15 mouse cellular contexts compared by ENCODE assay signal in the genomic region with DNA sequence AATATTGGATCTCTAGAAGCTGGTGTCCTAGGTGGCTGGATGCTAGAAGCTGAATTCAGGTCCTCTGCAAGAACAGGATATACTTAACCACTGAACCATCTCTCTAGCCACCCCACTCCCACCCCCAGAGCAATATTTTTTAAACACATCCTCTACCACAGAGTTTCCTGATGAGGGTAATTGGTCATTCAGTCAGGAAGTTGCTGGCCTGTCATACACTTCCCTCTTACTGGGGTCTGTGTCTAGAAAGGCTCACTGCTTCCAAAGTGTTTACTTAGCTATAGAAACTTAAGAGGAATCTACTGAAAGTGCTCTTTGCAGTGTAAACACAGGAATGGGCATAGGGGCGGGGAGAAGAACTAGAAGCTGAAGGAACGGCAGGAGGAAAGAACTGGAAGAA. TPM values are rescaled to one million over a fixed set of nuclear protein-coding genes. Genes with fewer than 3 reads are reported as not detected.
DNase-seq lines count a peak whose midpoint lies in the region; ATAC-seq and TF ChIP-seq lines count a peak whose summit lies in the region.
"Had no signal": no experiment of that assay in that cellular context is flagged by ENCODE, and none has a peak within 500 bp of the region (broad histone marks: within the 10 kb centered on the region; RNA-seq: fewer than 3 reads in every experiment).

No protein-coding gene starts in this region.

- H3K9me3 ChIP-seq in hindbrain, embryonic 10.5 days, result no peaks in the 10 kb centered on the region
- H3K9me3 ChIP-seq: limb, embryonic 15.5 days; neural tube, embryonic 13.5 days had no signal

- H3K27ac ChIP-seq in gastrocnemius, adult 2 months, result 0 out of 2 replicates have a peak overlapping the region, but pooled peaks have one; percentile 10
- no peak overlapping the region for H3K27ac ChIP-seq in testis, adult 2 months (ENCODE audit: control insufficient read depth, insufficient read depth, low read depth, low read length)
- H3K27ac ChIP-seq in hindbrain, embryonic 10.5 days, result no peak overlapping the region
- H3K27ac ChIP-seq: limb, embryonic 15.5 days; neural tube, embryonic 13.5 days had no signal

- H3K36me3 ChIP-seq in testis, adult 2 months (ENCODE audit: control insufficient read depth, insufficient read depth, low read length), result no peaks in the 10 kb centered on the region
- H3K36me3 ChIP-seq in hindbrain, embryonic 10.5 days, result no peaks in the 10 kb centered on the region
- H3K36me3 ChIP-seq: limb, embryonic 15.5 days; neural tube, embryonic 13.5 days had no signal

- intact Hi-C loops in gastrocnemius, adult 2 months (cut with DNase I), result no loop called here
- intact Hi-C loops in gastrocnemius, postnatal 14 days (cut with DNase I; ENCODE audit: low total_unique reads), result no loop called here
- intact Hi-C loops in left cerebral cortex, postnatal 25 days (cut with DNase I), result no loop called here

- no peak for TF ChIP-seq CTCF in gastrocnemius, adult 2 months (IDR thresholded peaks at IDR 0.05)
- TF ChIP-seq CTCF in testis, adult 2 months (IDR thresholded peaks at IDR 0.05; ENCODE audit: control insufficient read depth, insufficient read depth, insufficient replicate concordance, low read depth, low read length), result no peak

- 58% methylated on average over 2 of the region's 2 CpGs for WGBS in hindbrain, embryonic 10.5 days

- no peak for DNase-seq in gastrocnemius, adult 2 months
- no peak for DNase-seq in gastrocnemius, postnatal 25 days
- DNase-seq in testis, postnatal 10 days (ENCODE audit: low spot score), result no peak
- no peak for DNase-seq in hindbrain, embryonic 10.5 days (ENCODE audit: low spot score)
- no peak for DNase-seq in gastrocnemius, postnatal 14 days
- no peak for DNase-seq in left cerebral cortex, postnatal 25 days (ENCODE audit: low spot score in 2 of 2)
- DNase-seq: cerebellum, postnatal 10 days; heart, postnatal 36 days; kidney, postnatal 10 days; midbrain, embryonic 14.5 days; thymus, adult 18-20 months had no signal

- no peak overlapping the region for H3K4me3 ChIP-seq in gastrocnemius, adult 2 months
- H3K4me3 ChIP-seq in testis, adult 2 months (ENCODE audit: control insufficient read depth, low read depth, low read length), result peak overlapping the region; percentile 3; the same call in 1 of the 2 replicates
- H3K4me3 ChIP-seq in hindbrain, embryonic 10.5 days, result no peak overlapping the region
- H3K4me3 ChIP-seq: limb, embryonic 15.5 days; neural tube, embryonic 13.5 days had no signal

- no peaks in the 10 kb centered on the region for H3K4me1 ChIP-seq in testis, adult 2 months (ENCODE audit: control insufficient read depth, insufficient read depth, low read length)
- peaks cover 11% of the 10 kb centered on the region for H3K4me1 ChIP-seq in hindbrain, embryonic 10.5 days (replicated peaks)
- H3K4me1 ChIP-seq: neural tube, embryonic 13.5 days had no signal

- no peak for TF ChIP-seq POLR2A in testis, adult 2 months (IDR thresholded peaks at IDR 0.05; ENCODE audit: control insufficient read depth, low read depth, low read length)

- no peaks in the 10 kb centered on the region for H3K27me3 ChIP-seq in testis, adult 2 months (ENCODE audit: control insufficient read depth, insufficient read depth, low read length)
- H3K27me3 ChIP-seq in hindbrain, embryonic 10.5 days (ENCODE audit: insufficient read depth, poor library complexity, severe bottlenecking), result no peaks in the 10 kb centered on the region
- H3K27me3 ChIP-seq: limb, embryonic 15.5 days; neural tube, embryonic 13.5 days had no signal

- peak; percentile 47 for ATAC-seq in megakaryocyte, adult 5-6 weeks (ENCODE audit: poor library complexity, severe bottlenecking)

RNA-seq across cellular contexts. Expression of gene Myo1e, which starts 30.4 kb away (rescaled TPM):
- total RNA-seq in gastrocnemius, adult 2 months (2021), result 10 to 100 TPM in 1 of 2 experiments, 1 to 10 TPM in 1; 5.7 to 11.7 TPM
- 1 to 10 TPM; 8.6 to 8.9 TPM for total RNA-seq in gastrocnemius, postnatal 25 days (2021)
- polyA plus RNA-seq in testis, adult 2 months (2012; rRNA removed), result 2.3 and 2.6 TPM in 2 replicates
- 0.59 TPM in 1 of 2 replicates, not detected in the other for total RNA-seq in megakaryocyte, adult 5-6 weeks (2015)
- total RNA-seq in megakaryocyte, adult 5-6 weeks (2017), result 0.51 and 1.1 TPM in 2 replicates
- 12.6 and 15.2 TPM in 2 replicates for polyA plus RNA-seq in hindbrain, embryonic 10.5 days (2016; fragmentation: Nextera tagmentation; extraction: Ambion mirVana)
- 10 to 100 TPM; 14.4 to 15.2 TPM for total RNA-seq in gastrocnemius, postnatal 14 days (2021)
- total RNA-seq in left cerebral cortex, postnatal 25 days (2021), result 10 to 100 TPM; 13.5 to 14.7 TPM
